Mouse (Mus musculus): ENCODE results near the gene Otud4. TPM values are rescaled to one million over a fixed set of nuclear protein-coding genes. Genes with fewer than 3 reads are reported as not detected.

Gene Otud4
- total RNA-seq, 2 experiments from 2014 or later = 15.6 to 21.6 TPM

DNA sequence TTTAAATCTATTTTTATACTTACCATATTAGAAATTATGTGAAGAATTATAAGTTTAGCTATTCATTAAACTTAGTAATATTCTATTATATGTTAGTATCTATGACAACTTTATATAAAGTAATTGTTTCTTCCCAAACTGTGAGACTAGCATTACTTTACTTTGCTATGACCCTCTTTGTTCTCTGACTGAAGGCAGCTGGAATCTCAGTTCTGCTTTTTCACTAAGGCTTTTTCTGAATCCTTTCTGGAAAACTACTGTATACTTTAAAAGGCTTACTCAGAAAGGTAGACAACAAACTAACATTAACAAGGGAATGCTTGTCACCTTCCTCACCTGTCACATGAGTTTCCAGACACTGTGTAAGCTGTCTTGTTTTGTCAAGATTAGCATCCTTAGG lies 83.9 kb downstream of the Otud4 start:
- no peak for ATAC-seq (replicated peaks; ENCODE audit: low FRiP score, poor library complexity, severe bottlenecking)

DNA sequence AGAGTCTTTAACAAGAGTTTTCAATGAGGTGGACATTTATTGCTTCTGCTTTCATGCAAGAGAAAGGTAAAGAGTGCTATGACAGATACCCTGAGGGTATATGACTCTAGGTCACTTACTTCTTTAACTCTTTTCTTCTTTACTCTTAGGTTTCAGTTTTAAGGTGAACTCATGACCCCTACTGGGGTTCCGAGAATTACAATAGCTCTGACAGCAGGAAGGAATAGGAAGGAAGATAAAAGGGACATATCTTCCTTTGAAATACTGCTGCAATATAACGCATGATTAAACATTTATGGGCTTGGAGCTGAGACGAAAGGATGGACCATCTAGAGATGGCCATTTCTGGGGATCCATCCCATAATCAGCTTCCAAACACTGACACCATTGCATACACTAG lies 85.2 kb downstream of the Otud4 start:
- no peak for ATAC-seq (replicated peaks; ENCODE audit: low FRiP score, poor library complexity, severe bottlenecking)

Other genes starting within 250 kb of the Otud4 start
- 1.5 and 1.9 TPM in 2 replicates for gene Smad1, start 240.1 kb upstream of the Otud4 start, total RNA-seq (2015; ENCODE audit: low replicate concordance)
- 1.9 and 2.6 TPM in 2 replicates for gene Smad1, start 240.1 kb upstream of the Otud4 start, total RNA-seq (2017; ENCODE audit: low replicate concordance)
- 34.5 and 49.4 TPM in 2 replicates for gene Abce1, start 72.1 kb downstream of the Otud4 start, total RNA-seq (2015; ENCODE audit: low replicate concordance)
- 34.0 and 44.0 TPM in 2 replicates for gene Abce1, start 72.1 kb downstream of the Otud4 start, total RNA-seq (2017; ENCODE audit: low replicate concordance)
- gene Anapc10, start 72.2 kb downstream of the Otud4 start, total RNA-seq (2015; ENCODE audit: low replicate concordance) = 6.0 and 6.3 TPM in 2 replicates
- gene Anapc10, start 72.2 kb downstream of the Otud4 start, total RNA-seq (2017; ENCODE audit: low replicate concordance) = 2.3 and 2.5 TPM in 2 replicates

All from erythroblast, adult 5-6 weeks (primary cell).